Mouse (Mus musculus) skeletal muscle tissue, adult 2 months (tissue): ENCODE measurements around the gene Ddb1.

Experiments used
- DNase-seq: peaks from one replicate; pipeline ENCODE4 v3.0.0-alpha.2; 2012; ENCODE audit warnings: low read depth, low spot score

Ddb1 gene

GRCm38 (mm10) chr19:10591659-10592377 lies 13.3 kb upstream of the Ddb1 start:
- DNase-seq: no peak

- no peak for DNase-seq
Observed at GRCm38 (mm10) chr19:10598188-10598587, 6.9 kb upstream of the Ddb1 start.

- DNase-seq: no peak
Observed at GRCm38 (mm10) chr19:10599648-10600047, 5.5 kb upstream of the Ddb1 start.

- DNase-seq: no peak
Observed at GRCm38 (mm10) chr19:10602247-10602769, 2.8 kb upstream of the Ddb1 start.

- peak; percentile 79 for DNase-seq
Observed at GRCm38 (mm10) chr19:10602787-10603186, 2.3 kb upstream of the Ddb1 start.

GRCm38 (mm10) chr19:10603660-10604523 lies 1.2 kb upstream of the Ddb1 start:
- DNase-seq: no peak

- DNase-seq: no peak
Observed at GRCm38 (mm10) chr19:10604534-10604933, 593 bp upstream of the Ddb1 start.

GRCm38 (mm10) chr19:10605901-10606622 lies 935 bp downstream of the Ddb1 start:
- no peak for DNase-seq

GRCm38 (mm10) chr19:10608573-10609240 lies 3.6 kb downstream of the Ddb1 start:
- DNase-seq: no peak

- DNase-seq: no peak
Observed at GRCm38 (mm10) chr19:10634106-10634871, 29.2 kb downstream of the Ddb1 start, which contains the start of gene Vwce. TSS of gene Vwce (plus strand) at chr19:10634213.

GRCm38 (mm10) chr19:10634872-10635318 lies 29.8 kb downstream of the Ddb1 start:
- DNase-seq: no peak

- no peak for DNase-seq
Observed at GRCm38 (mm10) chr19:10637840-10638239, 32.7 kb downstream of the Ddb1 start.

GRCm38 (mm10) chr19:10640080-10640479 lies 35.0 kb downstream of the Ddb1 start:
- no peak for DNase-seq

- no peak for DNase-seq
Observed at GRCm38 (mm10) chr19:10640589-10641378, 35.7 kb downstream of the Ddb1 start.

GRCm38 (mm10) chr19:10645616-10646015 lies 40.5 kb downstream of the Ddb1 start:
- DNase-seq: no peak

GRCm38 (mm10) chr19:10648156-10648555 lies 43.0 kb downstream of the Ddb1 start:
- no peak for DNase-seq

- DNase-seq: no peak
Observed at GRCm38 (mm10) chr19:10656058-10656457, 50.9 kb downstream of the Ddb1 start.

- no peak for DNase-seq
Observed at GRCm38 (mm10) chr19:10657742-10658141, 52.6 kb downstream of the Ddb1 start.

GRCm38 (mm10) chr19:10658406-10658805 lies 53.3 kb downstream of the Ddb1 start:
- no peak for DNase-seq

- no peak for DNase-seq
Observed at GRCm38 (mm10) chr19:10661373-10661772, 56.2 kb downstream of the Ddb1 start.
